Mouse (Mus musculus) left cerebral cortex, adult 18-20 months (tissue): ENCODE results near the gene Tex14. TPM values are rescaled to one million over a fixed set of nuclear protein-coding genes. Genes with fewer than 3 reads are reported as not detected.
"Not testable (repeated sequence)": the region's sequence is repeated elsewhere in the genome, so short reads cannot be mapped to it uniquely, and the experiment has no call there.

Experiments used
- DNase-seq, 2 experiments: peaks; one replicate each; pipeline ENCODE4 v3.0.0; 2021 to 2022; ENCODE audit warnings: low spot score in 2 of 2, mixed read lengths in 1 of 2
- total RNA-seq, 2 experiments: library from RNA; stranded (reverse); gene quantifications; 2 replicates each; pipeline ENCODE4 v1.2.3; 2021

Tex14 gene
- total RNA-seq, 2 experiments from 2014 or later, result 0.14 to 0.30 TPM

DNA sequence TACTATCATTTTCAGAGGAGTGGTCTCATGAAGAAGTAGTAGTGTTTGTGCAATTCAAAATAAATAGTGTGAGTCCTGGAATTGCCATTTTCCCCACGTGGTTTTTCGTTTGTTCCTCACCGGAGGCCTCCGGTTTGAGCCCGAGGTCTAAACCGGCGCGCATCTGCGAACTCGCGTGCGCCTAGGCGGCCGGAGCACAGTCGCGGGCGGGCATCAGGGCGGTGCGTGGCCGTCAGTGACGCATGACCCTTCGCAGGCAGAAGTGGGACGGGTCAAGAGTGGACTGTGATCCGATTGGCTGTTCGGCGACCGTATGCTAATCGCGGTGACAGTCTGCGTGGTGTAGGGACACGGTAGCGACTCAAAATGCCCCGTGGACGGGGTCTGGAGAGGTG is 43.2 kb downstream of the Tex14 start:
- peak; percentile 88 to 94 for DNase-seq

DNA sequence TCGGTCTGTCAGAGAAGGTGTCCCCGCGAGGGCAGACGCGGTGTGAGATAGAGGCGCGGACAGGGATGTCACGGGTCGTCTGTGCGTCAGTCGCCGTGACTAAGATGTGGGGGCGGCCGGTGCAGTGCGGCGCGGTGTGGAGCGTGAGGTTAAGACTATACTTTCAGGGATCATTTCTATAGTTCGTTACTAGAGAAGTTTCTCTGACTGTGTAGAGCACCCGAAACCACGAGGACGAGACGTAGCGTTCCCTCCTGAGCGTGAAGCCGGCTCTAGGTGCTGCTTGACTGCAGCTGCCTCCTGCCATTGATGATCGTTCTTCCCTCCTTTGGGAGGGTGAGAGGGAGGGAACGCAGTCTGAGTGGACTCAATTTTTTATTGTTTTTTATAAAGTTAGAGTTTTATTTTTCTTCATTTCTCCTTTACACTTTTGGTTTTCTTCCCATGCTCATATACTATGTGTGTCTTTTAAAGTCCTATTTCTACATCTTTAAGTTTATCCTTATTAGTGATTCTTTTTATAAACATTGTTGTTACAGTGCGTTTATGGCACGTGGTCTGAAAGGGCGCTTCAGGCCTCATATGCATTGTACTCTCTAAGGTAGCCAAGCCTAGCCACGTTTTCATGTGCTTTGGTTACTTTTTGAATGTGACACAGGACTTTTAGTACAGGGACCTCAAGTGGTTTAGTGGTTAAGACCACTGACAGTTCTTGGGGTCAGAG is 43.8 kb downstream of the Tex14 start:
- DNase-seq, result peak in 1 of 2 experiments; percentile 24

GRCm38 (mm10) chr11:87449200-87449547 is 44.3 kb downstream of the Tex14 start:
- DNase-seq, result no peak

DNA sequence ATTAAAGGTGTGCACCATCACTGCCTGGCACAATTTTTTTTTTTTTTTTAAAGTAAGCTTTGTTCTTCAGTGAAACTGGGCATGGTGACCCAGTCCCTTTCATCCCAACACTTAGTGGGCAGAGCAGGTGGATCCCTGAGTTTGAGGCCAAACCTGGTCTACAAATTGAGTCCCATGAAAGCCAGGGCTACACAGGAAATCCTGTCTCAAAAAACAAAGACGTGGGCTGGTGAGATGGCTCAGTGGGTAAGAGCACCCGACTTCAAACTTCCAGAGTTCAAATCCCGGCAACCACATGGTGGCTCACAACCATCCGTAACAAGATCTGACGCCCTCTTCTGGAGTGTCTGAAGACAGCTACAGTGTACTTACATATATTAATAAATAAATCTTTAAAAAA is 45.0 kb downstream of the Tex14 start:
- not testable (repeated sequence) for DNase-seq

DNA sequence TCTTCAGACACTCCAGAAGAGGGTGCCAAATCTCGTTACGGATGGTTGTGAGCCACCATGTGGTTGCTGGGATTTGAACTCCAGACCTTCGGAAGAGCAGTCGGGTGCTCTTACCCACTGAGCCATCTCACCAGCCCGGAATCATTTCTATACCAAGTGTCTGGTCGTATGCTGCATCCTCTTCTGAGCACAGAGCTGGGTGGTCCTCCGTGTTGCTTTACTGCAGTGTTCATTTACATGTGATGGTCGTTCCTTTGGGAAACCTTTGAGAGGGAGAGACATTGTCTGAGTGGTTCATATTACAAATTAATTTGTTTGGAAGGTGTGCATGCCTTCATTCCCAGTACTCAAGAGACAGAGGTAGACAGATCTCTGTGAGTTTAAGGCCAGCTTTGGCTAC is 47.9 kb downstream of the Tex14 start:
- not testable (repeated sequence) for DNase-seq

GRCm38 (mm10) chr11:87453216-87454034 is 48.6 kb downstream of the Tex14 start:
- DNase-seq, result no peak

- no peak for DNase-seq
Observed at GRCm38 (mm10) chr11:87454035-87454690, 49.3 kb downstream of the Tex14 start.

DNA sequence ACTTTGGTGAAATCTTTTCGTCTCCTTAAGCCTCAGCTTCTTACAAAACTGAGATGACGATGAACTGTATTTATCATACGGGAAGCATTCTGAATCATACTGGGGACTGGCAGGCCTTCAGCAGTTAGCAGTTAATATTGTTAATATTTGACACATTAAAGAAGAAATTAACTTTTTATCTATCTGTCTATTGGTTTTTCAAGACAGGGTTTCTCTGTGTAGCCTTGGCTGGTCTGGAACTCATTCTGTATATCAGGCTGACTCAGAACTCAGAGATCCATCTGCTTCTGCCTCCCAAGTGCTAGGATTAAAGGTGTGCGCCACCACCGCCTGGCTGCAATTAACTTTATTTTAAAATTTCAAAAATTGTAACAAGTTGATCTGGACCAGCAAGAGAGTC is 50.7 kb downstream of the Tex14 start:
- DNase-seq, result no peak

- DNase-seq, result no peak
Observed at GRCm38 (mm10) chr11:87455984-87456383, 51.1 kb downstream of the Tex14 start.

DNA sequence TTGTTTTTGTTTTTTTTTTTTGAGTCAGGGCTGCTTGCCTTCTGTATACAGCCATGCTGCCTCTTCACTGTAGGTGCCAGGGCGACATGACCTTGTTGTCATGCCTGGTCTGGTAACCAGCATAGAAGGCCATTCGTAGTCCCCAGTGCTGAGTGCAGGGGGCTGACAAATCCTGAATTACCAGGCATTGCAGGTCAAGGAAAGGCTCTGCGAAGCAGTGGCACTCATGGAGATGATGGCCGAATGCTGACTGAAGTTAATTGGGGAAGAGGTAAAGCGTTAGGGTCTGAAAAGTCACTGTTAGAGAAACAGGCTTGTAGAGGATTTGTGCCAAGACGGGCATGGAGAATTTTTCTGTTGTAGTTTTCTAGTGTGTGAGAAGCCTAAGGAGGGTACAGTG is 55.7 kb downstream of the Tex14 start:
- DNase-seq, result no peak

- DNase-seq, result peak; percentile 70 to 77
Observed at GRCm38 (mm10) chr11:87461780-87462460, 57.1 kb downstream of the Tex14 start.

- DNase-seq, result peak in 1 of 2 experiments; percentile 25
Observed at GRCm38 (mm10) chr11:87462461-87463242, 57.8 kb downstream of the Tex14 start.

- DNase-seq, result no peak
Observed at GRCm38 (mm10) chr11:87463243-87463540, 58.3 kb downstream of the Tex14 start.

DNA sequence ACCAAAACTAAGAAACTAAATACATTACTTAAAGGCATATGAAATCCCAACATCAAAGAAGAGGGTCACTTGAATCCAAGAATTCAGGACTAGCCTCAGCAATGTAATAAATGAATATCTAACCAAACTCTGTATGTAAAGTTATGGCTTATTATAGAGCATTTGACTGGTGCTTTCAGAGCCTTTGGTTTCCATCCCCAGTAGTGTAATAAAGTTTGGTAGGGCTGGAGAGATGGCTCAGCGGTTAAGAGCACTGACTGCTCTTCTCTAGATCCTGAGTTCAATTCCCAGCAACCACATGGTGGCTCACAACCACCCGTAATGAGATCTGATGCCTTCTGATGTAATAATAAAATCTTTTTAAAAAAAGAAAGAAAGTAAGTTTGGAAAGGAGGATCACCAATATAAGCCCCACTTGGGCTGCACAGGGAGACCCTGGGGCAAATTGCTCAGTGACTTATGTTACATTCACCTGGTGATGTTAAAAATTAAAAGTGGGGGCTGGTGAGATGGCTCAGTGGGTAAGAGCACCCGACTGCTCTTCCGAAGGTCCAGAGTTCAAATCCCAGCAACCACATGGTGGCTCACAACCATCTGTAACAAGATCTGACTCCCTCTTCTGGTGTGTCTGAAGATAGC is 59.0 kb downstream of the Tex14 start:
- not testable (repeated sequence) for DNase-seq

DNA sequence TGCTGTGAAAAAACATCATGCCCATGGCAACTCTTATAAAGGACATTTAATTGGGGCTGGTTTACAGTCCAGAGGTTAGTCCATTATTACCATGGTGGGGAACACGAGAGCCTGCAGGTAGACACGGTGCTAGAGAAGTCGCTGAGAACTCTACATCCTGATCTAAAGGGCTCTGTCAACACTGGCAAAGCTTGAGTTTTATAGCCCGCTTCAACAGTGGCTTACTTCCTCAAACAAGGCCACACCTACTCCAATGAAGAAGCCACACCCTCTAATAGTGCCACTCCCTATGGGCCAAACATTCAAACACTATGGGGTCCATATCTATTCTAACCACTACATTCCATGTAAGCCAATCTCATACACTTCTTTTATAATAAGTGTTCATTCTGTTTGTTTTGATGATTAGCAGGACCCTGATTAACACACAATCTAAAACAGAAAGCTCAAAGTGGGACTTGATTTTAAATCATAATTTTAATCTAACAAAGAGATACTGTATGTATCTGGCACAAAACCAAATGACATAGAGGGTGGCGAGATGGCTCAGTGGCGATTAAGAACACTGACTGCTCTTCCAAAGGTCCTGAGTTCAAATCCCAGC is 61.2 kb downstream of the Tex14 start:
- DNase-seq, result no peak

DNA sequence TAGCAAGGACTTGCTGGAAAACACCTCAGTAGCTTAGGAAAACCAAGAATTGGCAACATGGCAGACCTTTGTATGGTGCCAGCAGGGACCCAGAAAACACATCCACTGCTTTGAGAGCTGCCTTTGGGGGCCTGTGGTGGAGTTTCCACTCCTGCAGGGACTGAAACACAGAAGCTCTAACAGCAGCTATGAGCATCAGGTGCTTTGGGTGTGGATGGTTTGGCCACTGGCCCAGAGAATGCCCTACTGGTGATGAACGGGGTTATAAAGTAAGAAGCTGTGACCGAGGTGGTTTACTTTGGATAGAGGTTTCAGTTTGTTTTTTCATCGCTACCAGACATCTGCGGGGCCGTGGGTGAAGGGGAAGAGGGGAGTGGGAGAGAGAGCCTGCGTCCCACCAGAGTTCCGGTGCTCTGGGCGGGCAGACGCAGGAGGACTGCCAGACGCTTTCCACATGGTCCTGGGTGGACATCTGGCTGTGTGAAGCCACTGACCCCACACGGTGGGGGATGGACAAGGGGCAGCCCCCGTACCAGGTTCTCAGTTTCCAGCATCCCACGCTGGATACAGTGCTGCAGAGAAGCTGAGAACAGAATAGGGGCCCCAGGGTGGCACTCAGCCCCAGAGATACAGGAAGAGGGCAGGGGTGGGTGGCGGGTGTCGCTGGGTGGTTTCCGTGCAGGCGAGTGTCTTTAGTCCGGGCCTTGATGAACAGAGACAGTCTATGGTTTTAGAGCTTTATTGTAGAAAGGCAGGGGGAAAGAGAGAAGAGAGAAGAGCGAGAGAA is 62.8 kb downstream of the Tex14 start:
- DNase-seq, result no peak

GRCm38 (mm10) chr11:87468278-87468655 is 63.4 kb downstream of the Tex14 start:
- no peak for DNase-seq

DNA sequence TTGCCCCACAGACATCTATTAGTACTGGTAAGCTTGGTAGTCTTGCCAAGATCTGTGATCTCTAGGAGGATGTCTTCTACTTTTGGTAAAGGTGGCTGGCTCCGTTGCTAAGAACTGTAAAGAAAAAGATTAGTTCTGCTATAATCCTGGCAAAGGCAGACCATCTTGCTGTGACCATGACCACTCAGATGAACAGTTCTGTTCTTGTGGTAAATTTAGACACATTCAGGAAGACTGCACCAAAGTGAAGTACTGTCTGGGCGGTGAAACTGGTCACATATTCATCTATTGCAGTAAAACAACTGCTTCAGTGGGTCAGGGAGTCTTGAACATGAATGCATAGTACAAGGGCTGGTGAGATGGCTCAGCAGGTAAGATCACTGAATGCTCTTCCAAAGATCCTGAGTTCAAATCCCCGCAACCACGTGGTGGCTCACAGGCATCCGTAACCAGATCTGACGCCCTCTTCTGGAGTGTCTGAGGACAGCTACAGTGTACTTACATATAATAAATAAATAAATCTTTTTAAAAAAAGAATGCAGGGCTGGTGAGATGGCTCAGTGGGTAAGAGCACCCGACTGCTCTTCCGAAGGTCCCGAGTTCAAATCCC is 63.9 kb downstream of the Tex14 start:
- DNase-seq, result no peak
